ENCODE assay signal across 9 mouse cellular contexts in genomic region chr3:125849163-125849872, GRCm38 (mm10).
DNase-seq lines count a peak whose midpoint lies in the region; ATAC-seq lines count a peak whose summit lies in the region.
"Had no signal": no experiment of that assay in that cellular context is flagged by ENCODE, and none has a peak within 500 bp of the region (broad histone marks: within the 10 kb centered on the region; RNA-seq: fewer than 3 reads in every experiment).

No protein-coding gene starts in this region.

- H3K9ac ChIP-seq in hindbrain, embryonic 12.5 days: no peak overlapping the region
- H3K9ac ChIP-seq: limb, embryonic 13.5 days had no signal

- H3K36me3 ChIP-seq in hindbrain, embryonic 10.5 days: no peaks in the 10 kb centered on the region
- no peaks in the 10 kb centered on the region for H3K36me3 ChIP-seq in hindbrain, embryonic 12.5 days
- H3K36me3 ChIP-seq: limb, embryonic 13.5 days had no signal

- peak; percentile 9 for DNase-seq in hindbrain, embryonic 10.5 days (ENCODE audit: low spot score)
- peak; percentile 50 for DNase-seq in ES-CJ7 (ENCODE audit: low read depth, low spot score)
- DNase-seq in c-Kit-positive CD71-negative TER-119-negative erythroid progenitor cells, embryonic 14.5 days (ENCODE audit: low read depth): peak; percentile 28
- peak; percentile 70 for DNase-seq in forelimb bud, embryonic 11.5 days (ENCODE audit: low read depth, low spot score)
- peak; percentile 12 for DNase-seq in left cerebral cortex, postnatal 4 days
- peak; percentile 7 for DNase-seq in skeletal muscle tissue, adult 2 months (ENCODE audit: low read depth, low spot score)
- no peak for DNase-seq in gastrocnemius, adult 8-10 months (ENCODE audit: low spot score in 2 of 2)

- H3K4me1 ChIP-seq in hindbrain, embryonic 10.5 days (replicated peaks): no peaks in the 10 kb centered on the region
- H3K4me1 ChIP-seq in hindbrain, embryonic 12.5 days: no peaks in the 10 kb centered on the region
- H3K4me1 ChIP-seq: limb, embryonic 13.5 days had no signal

- ATAC-seq in hindbrain, embryonic 12.5 days (ENCODE audit: low FRiP score): no peak

- no peak overlapping the region for H3K4me3 ChIP-seq in hindbrain, embryonic 10.5 days
- H3K4me3 ChIP-seq in hindbrain, embryonic 12.5 days: no peak overlapping the region
- H3K4me3 ChIP-seq: limb, embryonic 13.5 days had no signal

- no peaks in the 10 kb centered on the region for H3K27me3 ChIP-seq in hindbrain, embryonic 10.5 days (ENCODE audit: insufficient read depth, poor library complexity, severe bottlenecking)
- no peaks in the 10 kb centered on the region for H3K27me3 ChIP-seq in hindbrain, embryonic 12.5 days
- H3K27me3 ChIP-seq: limb, embryonic 13.5 days had no signal

- intact Hi-C loops in left cerebral cortex, postnatal 4 days (cut with DNase I): no loop called here

- H3K27ac ChIP-seq in hindbrain, embryonic 10.5 days: no peak overlapping the region
- no peak overlapping the region for H3K27ac ChIP-seq in hindbrain, embryonic 12.5 days
- H3K27ac ChIP-seq: limb, embryonic 13.5 days had no signal

- 38% methylated on average over 6 of the region's 6 CpGs for WGBS in hindbrain, embryonic 10.5 days
- WGBS in hindbrain, embryonic 12.5 days: 33% methylated on average over 6 of the region's 6 CpGs

- H3K9me3 ChIP-seq in hindbrain, embryonic 10.5 days: no peaks in the 10 kb centered on the region
- H3K9me3 ChIP-seq in hindbrain, embryonic 12.5 days (replicated peaks): no peaks in the 10 kb centered on the region
- H3K9me3 ChIP-seq: limb, embryonic 13.5 days had no signal

- no peak overlapping the region for H3K4me2 ChIP-seq in hindbrain, embryonic 12.5 days (replicated peaks)
- H3K4me2 ChIP-seq: limb, embryonic 13.5 days had no signal

Comparison
In these comparisons a context has a peak if more than half of its experiments do, and no peak if none do; other contexts are left out.
1. DNase-seq: peak in hindbrain, embryonic 10.5 days (single experiment), ES-CJ7 (single experiment), c-Kit-positive CD71-negative TER-119-negative erythroid progenitor cells, embryonic 14.5 days (single experiment), forelimb bud, embryonic 11.5 days (single experiment), left cerebral cortex, postnatal 4 days (single experiment) and skeletal muscle tissue, adult 2 months (single experiment); none in gastrocnemius, adult 8-10 months (0 of 2).